Mouse (Mus musculus) lung, postnatal 10 days (tissue): ENCODE results near the gene Gm20870.
"Not testable (repeated sequence)": the region's sequence is repeated elsewhere in the genome, so short reads cannot be mapped to it uniquely, and the experiment has no call there.

Experiments
- DNase-seq: peaks from one replicate; pipeline ENCODE4 v3.0.0; 2021

Gm20870 gene

GRCm38 (mm10) chrY:71691743-71692142 is at the start of gene Gm20870:
TSS of gene Gm20870 (plus strand) at chrY:71692043.
- not testable (repeated sequence) for DNase-seq
